Mouse (Mus musculus): ENCODE data around the gene Etnk2. TPM values are rescaled to one million over a fixed set of nuclear protein-coding genes. Genes with fewer than 3 reads are reported as not detected.

Gene Etnk2
- polyA plus RNA-seq, 1 experiment = 3.3 TPM

DNA sequence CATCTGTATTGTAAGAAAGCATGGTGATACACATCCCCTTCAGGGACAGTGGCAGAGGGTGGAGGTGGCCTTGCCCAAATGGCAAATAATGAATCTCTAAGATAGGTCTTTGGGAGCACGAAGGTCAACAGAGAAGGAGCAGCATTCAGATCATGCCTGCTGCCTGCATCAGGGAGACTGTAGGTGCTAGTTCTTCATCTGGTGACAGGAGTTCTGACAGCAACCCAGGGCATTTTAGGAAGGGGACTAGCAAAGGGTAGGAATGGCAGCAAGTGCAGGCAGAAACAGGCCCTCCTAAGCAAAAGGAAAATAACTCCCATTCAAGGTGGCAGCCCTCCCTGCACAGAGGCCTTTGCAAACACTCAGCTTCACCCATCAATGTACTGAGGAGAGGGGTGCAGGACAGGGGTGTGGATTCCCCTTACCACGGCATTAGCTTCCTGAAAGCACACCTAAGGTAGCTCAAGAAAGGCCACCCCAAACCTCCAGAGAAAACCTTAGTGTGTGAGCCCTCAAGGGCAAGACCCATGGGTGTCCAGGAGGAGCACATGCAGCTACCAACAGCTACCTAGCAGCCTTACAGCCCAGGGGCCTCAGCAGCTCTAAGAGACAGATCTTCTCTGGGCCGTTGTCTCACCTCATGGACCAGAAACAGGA, 55.9 kb downstream of the Etnk2 start:
- H3K27ac ChIP-seq (ENCODE audit: insufficient read depth, low read length) = no peak overlapping the region

DNA sequence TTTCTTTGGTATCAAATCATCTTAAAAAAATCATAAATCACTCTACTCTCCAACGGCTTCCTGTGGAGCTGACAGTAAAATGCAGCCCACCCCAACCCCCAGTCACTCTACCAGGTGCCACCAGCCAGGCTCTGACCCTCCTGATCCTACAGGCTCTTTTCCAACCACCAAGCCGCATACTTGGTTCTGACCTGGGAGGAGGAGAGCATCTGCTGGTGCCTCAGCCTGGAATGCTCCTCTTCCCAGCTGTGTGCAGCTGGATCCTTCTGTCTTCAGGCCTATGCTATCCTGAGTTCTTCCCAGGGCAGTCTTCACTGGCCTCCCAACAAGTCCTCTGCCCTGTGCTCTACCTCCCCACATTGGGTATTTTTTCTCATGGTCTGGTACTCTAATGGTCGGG, 57.1 kb downstream of the Etnk2 start:
- H3K4me3 ChIP-seq (ENCODE audit: low read depth, low read length) = no peak overlapping the region

More for the DNA sequence above, 55.9 kb downstream of the Etnk2 start:
- TF ChIP-seq EP300 (IDR thresholded peaks at IDR 0.05; ENCODE audit: insufficient read depth, low read depth, low read length) (no peak), POLR2A (IDR thresholded peaks at IDR 0.05; ENCODE audit: insufficient read depth, low read length) (no peak), CTCF (IDR thresholded peaks at IDR 0.05; ENCODE audit: low read depth, low read length) (no peak)
- no peak overlapping the region for H3K9ac ChIP-seq (ENCODE audit: low read depth, poor library complexity, severe bottlenecking)
- no peaks in the 10 kb centered on the region for H3K9me3 ChIP-seq (replicated peaks; ENCODE audit: control insufficient read depth, insufficient read depth, low read length, poor library complexity, severe bottlenecking)
- no peak overlapping the region for H3K4me3 ChIP-seq (ENCODE audit: low read depth, low read length)
- H3K27me3 ChIP-seq (ENCODE audit: control insufficient read depth, insufficient read depth, low read length, poor library complexity, severe bottlenecking) = no peaks in the 10 kb centered on the region
- no peaks in the 10 kb centered on the region for H3K36me3 ChIP-seq (ENCODE audit: control insufficient read depth, insufficient read depth, low read length, poor library complexity, severe bottlenecking)
- H3K4me1 ChIP-seq (ENCODE audit: control insufficient read depth, insufficient read depth, low read length) = peaks cover 12% of the 10 kb centered on the region

DNA sequence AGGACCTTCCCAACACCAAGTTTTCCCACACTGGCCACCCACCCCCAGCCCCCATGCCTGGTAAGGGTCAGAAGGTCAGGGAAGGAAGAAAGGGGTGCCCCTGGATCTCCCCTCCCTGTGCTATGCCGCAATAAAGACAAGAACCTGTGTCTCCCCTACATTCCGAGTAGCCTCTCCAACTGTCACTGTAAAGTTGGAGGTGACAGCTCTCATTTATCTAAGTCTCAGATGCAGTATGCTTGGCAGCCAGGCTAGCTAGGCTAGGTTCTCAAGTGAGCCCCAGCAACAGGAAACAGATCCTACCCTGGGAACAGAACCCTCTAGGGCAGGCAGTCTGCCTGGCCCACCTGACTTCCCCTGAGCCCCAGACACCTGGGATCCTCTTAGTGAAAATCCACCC, 57.7 kb downstream of the Etnk2 start:
- H3K4me3 ChIP-seq (ENCODE audit: low read depth, low read length) = no peak overlapping the region
- TF ChIP-seq POLR2A (IDR thresholded peaks at IDR 0.05; ENCODE audit: insufficient read depth, low read length) = no peak
- TF ChIP-seq EP300 (IDR thresholded peaks at IDR 0.05; ENCODE audit: insufficient read depth, low read depth, low read length) = no peak
- no peak for TF ChIP-seq CTCF (IDR thresholded peaks at IDR 0.05; ENCODE audit: low read depth, low read length)
- H3K9ac ChIP-seq (ENCODE audit: low read depth, poor library complexity, severe bottlenecking) = no peak overlapping the region
- peaks cover 4% of the 10 kb centered on the region for H3K4me1 ChIP-seq (ENCODE audit: control insufficient read depth, insufficient read depth, low read length)
- H3K9me3 ChIP-seq (replicated peaks; ENCODE audit: control insufficient read depth, insufficient read depth, low read length, poor library complexity, severe bottlenecking) = no peaks in the 10 kb centered on the region
- no peaks in the 10 kb centered on the region for H3K27me3 ChIP-seq (ENCODE audit: control insufficient read depth, insufficient read depth, low read length, poor library complexity, severe bottlenecking)
- no peak overlapping the region for H3K27ac ChIP-seq (ENCODE audit: insufficient read depth, low read length)
- no peaks in the 10 kb centered on the region for H3K36me3 ChIP-seq (ENCODE audit: control insufficient read depth, insufficient read depth, low read length, poor library complexity, severe bottlenecking)

More for the DNA sequence above, 57.1 kb downstream of the Etnk2 start:
- Histone ChIP-seq H3K4me1 (ENCODE audit: control insufficient read depth, insufficient read depth, low read length) (peaks cover 8% of the 10 kb centered on the region), H3K36me3 (ENCODE audit: control insufficient read depth, insufficient read depth, low read length, poor library complexity, severe bottlenecking) (no peaks in the 10 kb centered on the region), H3K9me3 (replicated peaks; ENCODE audit: control insufficient read depth, insufficient read depth, low read length, poor library complexity, severe bottlenecking) (no peaks in the 10 kb centered on the region), H3K9ac (ENCODE audit: low read depth, poor library complexity, severe bottlenecking) (no peak overlapping the region), H3K27me3 (ENCODE audit: control insufficient read depth, insufficient read depth, low read length, poor library complexity, severe bottlenecking) (no peaks in the 10 kb centered on the region), H3K27ac (ENCODE audit: insufficient read depth, low read length) (no peak overlapping the region)
- no peak for TF ChIP-seq POLR2A (IDR thresholded peaks at IDR 0.05; ENCODE audit: insufficient read depth, low read length)
- TF ChIP-seq EP300 (IDR thresholded peaks at IDR 0.05; ENCODE audit: insufficient read depth, low read depth, low read length) = no peak
- TF ChIP-seq CTCF (IDR thresholded peaks at IDR 0.05; ENCODE audit: low read depth, low read length) = no peak

DNA sequence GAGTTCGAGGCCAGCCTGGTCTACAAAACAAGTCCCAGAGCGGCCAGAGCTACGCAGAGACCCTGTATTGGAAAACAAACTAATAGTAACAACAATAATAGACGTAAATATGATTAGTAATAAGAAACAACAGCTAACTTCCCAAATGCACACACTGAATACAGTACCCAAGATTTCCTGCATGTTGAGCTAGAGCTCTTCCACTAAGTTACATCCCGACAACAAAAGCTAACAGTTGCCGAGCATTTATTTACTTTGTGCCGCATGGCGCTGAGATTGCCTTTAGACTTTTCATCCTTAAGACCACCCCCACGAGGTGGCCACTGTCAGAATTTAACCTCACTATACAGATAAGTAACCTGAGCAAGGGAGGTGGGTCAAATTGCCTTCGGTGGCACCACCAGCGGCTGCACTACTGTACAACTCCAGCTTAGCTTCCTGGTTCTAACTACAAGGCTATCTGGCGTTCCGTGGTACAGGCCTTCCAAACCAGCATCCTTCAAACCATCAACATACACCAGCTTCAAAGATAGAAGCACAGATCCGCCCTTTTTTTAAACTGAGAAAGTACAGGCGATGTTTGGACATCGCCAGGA, 58.7 kb downstream of the Etnk2 start:
- TF ChIP-seq CTCF (IDR thresholded peaks at IDR 0.05; ENCODE audit: low read depth, low read length) = no peak
- no peak overlapping the region for H3K27ac ChIP-seq (ENCODE audit: insufficient read depth, low read length)
- peaks cover 2% of the 10 kb centered on the region for H3K4me1 ChIP-seq (ENCODE audit: control insufficient read depth, insufficient read depth, low read length)

DNA sequence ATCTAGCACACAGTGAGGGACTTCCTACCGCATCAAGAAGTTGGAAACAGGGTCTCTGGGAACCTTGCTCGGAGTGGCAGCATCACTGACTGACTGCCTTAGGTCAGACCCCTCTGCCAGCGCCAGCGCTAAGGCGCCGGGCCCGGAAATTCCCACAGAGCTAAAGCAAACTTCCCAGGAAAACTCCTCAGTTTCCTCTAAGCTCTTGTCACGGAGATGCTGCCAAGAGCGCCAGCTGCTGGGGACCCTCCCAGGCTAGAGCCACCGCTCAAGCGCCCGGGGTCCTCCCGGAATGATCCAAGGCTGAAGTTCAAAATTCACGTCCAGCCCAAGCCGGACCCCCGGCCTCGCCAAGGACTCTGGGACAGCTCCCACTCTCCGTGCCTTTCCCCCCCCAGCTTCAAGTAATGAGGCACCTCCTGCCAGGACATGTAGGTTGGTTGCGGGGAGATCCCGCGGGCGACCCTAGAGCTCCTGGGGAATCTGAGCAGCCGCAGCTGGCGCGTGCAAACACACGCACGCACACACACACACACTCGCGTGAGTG, 59.3 kb downstream of the Etnk2 start:
- H3K4me3 ChIP-seq (ENCODE audit: low read depth, low read length) = peak overlapping the region; percentile 96
- no peaks in the 10 kb centered on the region for H3K9me3 ChIP-seq (replicated peaks; ENCODE audit: control insufficient read depth, insufficient read depth, low read length, poor library complexity, severe bottlenecking)
- no peak for TF ChIP-seq POLR2A (IDR thresholded peaks at IDR 0.05; ENCODE audit: insufficient read depth, low read length)
- no peak for TF ChIP-seq EP300 (IDR thresholded peaks at IDR 0.05; ENCODE audit: insufficient read depth, low read depth, low read length)
- TF ChIP-seq CTCF (IDR thresholded peaks at IDR 0.05; ENCODE audit: low read depth, low read length) = no peak
- no peak overlapping the region for H3K27ac ChIP-seq (ENCODE audit: insufficient read depth, low read length)
- no peaks in the 10 kb centered on the region for H3K27me3 ChIP-seq (ENCODE audit: control insufficient read depth, insufficient read depth, low read length, poor library complexity, severe bottlenecking)
- H3K36me3 ChIP-seq (ENCODE audit: control insufficient read depth, insufficient read depth, low read length, poor library complexity, severe bottlenecking) = no peaks in the 10 kb centered on the region
- peaks cover 2% of the 10 kb centered on the region for H3K4me1 ChIP-seq (ENCODE audit: control insufficient read depth, insufficient read depth, low read length)
- H3K9ac ChIP-seq (ENCODE audit: low read depth, poor library complexity, severe bottlenecking) = peak overlapping the region; percentile 89

More for the DNA sequence above, 58.7 kb downstream of the Etnk2 start:
- Histone ChIP-seq H3K9me3 (replicated peaks; ENCODE audit: control insufficient read depth, insufficient read depth, low read length, poor library complexity, severe bottlenecking) (no peaks in the 10 kb centered on the region), H3K4me3 (ENCODE audit: low read depth, low read length) (peak overlapping the region; percentile 96), H3K27me3 (ENCODE audit: control insufficient read depth, insufficient read depth, low read length, poor library complexity, severe bottlenecking) (no peaks in the 10 kb centered on the region), H3K9ac (ENCODE audit: low read depth, poor library complexity, severe bottlenecking) (peak overlapping the region; percentile 89), H3K36me3 (ENCODE audit: control insufficient read depth, insufficient read depth, low read length, poor library complexity, severe bottlenecking) (no peaks in the 10 kb centered on the region)

DNA sequence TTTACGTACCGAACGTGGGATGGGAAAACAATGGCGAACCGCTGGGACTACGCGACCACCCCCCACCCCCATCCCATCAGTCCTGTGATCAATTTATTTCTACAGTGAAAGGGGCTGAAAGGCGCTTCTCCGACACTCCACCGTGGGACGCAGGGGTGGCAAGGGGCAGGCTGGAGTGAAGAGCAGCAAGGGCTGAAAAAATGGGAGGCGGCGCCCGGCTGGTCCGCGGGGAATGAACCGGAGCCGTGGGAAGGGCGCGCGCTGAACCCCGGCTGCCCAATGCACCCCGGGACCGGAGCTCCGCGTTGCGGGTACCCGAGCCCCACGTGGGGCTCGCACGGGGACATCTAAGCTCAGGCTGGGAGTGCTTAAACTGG, 59.8 kb downstream of the Etnk2 start:
- no peak overlapping the region for H3K27ac ChIP-seq (ENCODE audit: insufficient read depth, low read length)
- no peak for TF ChIP-seq CTCF (IDR thresholded peaks at IDR 0.05; ENCODE audit: low read depth, low read length)
- no peak for TF ChIP-seq EP300 (IDR thresholded peaks at IDR 0.05; ENCODE audit: insufficient read depth, low read depth, low read length)

More for the DNA sequence above, 59.8 kb downstream of the Etnk2 start:
- Histone ChIP-seq H3K9me3 (replicated peaks; ENCODE audit: control insufficient read depth, insufficient read depth, low read length, poor library complexity, severe bottlenecking) (no peaks in the 10 kb centered on the region), H3K36me3 (ENCODE audit: control insufficient read depth, insufficient read depth, low read length, poor library complexity, severe bottlenecking) (no peaks in the 10 kb centered on the region), H3K27me3 (ENCODE audit: control insufficient read depth, insufficient read depth, low read length, poor library complexity, severe bottlenecking) (no peaks in the 10 kb centered on the region), H3K4me3 (ENCODE audit: low read depth, low read length) (peak overlapping the region; percentile 96), H3K4me1 (ENCODE audit: control insufficient read depth, insufficient read depth, low read length) (peaks cover 2% of the 10 kb centered on the region), H3K9ac (ENCODE audit: low read depth, poor library complexity, severe bottlenecking) (peak overlapping the region; percentile 89)
